Mouse (Mus musculus): ENCODE measurements around the gene Zfp189. TPM values are rescaled to one million over a fixed set of nuclear protein-coding genes. Genes with fewer than 3 reads are reported as not detected.
"Not testable (repeated sequence)": the region's sequence is repeated elsewhere in the genome, so short reads cannot be mapped to it uniquely, and the experiment has no call there.

Zfp189 gene
- polyA plus RNA-seq (2014; fragmentation: Nextera tagmentation; extraction: Ambion mirVana) = 12.9 and 16.1 TPM in 2 replicates

DNA sequence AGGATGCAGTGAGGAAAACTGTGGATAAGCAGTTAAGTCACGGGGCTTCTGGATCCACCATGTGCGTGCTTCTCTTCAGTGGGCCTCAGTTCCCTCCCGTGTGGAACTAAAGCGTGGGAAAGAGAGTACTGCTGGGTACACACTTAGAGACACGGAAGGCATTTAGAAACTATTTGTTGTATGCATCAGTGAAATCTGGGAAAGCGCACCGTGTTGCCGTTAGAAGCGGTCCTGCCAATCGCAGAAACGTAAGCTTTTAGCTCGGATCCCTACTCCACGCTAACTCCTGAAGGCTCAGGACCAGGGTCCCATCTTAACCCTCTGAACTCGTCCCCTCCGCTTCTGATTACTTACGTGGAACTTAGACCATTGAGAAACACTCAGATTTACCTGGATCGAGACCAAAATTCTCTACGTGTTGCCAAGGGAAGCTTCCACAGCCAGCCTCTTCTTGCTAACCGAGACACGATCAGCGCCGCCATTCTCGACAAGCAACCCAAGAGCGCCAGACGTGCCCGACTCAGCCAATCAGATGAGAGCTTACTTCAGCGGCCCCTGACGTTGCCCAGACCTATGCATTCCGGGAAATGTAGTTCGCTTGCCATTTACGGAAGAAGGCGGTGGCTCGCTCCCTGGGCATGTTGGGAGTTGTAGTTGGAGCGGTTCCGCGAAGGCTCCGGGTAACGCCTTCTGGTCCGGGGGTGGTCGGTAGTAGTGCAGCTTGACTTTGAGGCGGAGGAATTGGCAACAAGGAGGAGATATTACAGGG lies at the start of gene Zfp189, which contains the start of gene Mrpl50:
Gene Zfp189 (plus strand): TSS at position 605 of the 769 bp plus-strand sequence.
Gene Mrpl50 (minus strand): TSS at position 522 of the 769 bp plus-strand sequence.
- Histone ChIP-seq H3K27ac (replicated peaks; ENCODE audit: low read depth, low read length) (peak within 1 kb of the TSS; percentile 57), H3K9ac (replicated peaks; ENCODE audit: low read length) (peak within 1 kb of the TSS; percentile 72), H3K36me3 (ENCODE audit: control insufficient read depth, insufficient read depth, low read length) (peaks cover 14% of the 10 kb centered on the region), H3K4me1 (ENCODE audit: control insufficient read depth, insufficient read depth, low read length) (peaks cover 25% of the 10 kb centered on the region), H3K4me3 (replicated peaks; ENCODE audit: low read depth, low read length) (peak within 1 kb of the TSS; percentile 66), H3K27me3 (ENCODE audit: control insufficient read depth, insufficient read depth, low read length) (no peaks in the 10 kb centered on the region), H3K9me3 (ENCODE audit: control insufficient read depth, low read length) (no peaks in the 10 kb centered on the region), H3K4me2 (ENCODE audit: low read length) (peak within 1 kb of the TSS; percentile 74)
- DNase-seq (peak; percentile 98), ATAC-seq (ENCODE audit: low FRiP score, low TSS enrichment) (peak; percentile 99)
- WGBS = 0% methylated on average over 41 of the region's 41 CpGs

DNA sequence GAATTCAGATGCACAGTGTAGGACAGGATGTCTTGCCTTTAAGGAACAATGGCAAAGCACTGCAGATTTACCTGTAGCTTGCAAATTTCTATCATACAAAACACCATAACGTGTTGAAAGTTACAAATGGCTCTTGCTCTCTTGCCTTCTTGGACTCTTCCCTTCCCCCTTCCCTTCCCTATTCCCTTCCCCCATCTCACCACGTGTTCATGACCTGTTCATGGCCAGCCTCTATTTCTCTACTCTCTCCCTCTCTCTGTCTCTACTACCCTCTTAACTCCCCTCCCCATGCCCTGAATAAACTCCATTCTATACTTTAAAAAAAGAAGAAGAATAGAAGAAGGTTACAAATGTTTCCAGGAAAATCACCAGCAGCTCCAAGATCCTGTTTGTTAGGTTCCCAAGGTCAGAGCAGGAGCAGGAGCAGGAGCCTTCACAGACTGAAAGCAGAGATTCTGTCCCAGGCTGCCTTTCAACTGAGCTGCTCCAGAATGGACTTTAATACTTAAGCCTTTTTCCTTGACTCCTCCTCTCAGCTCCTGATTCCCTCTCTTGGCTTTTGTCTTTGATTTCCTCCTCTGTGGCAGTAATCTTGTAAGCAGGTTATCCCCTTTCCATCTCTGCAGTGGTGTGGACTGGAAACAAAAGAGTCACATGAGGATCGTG lies 47.4 kb upstream of the Zfp189 start, which contains the start of gene Acnat1:
Gene Acnat1 (minus strand): TSS at position 478 of the 666 bp plus-strand sequence.
- Histone ChIP-seq H3K4me1 (ENCODE audit: control insufficient read depth, insufficient read depth, low read length) (peaks cover 4% of the 10 kb centered on the region), H3K4me2 (ENCODE audit: low read length) (no peak within 1 kb of the TSS), H3K27ac (replicated peaks; ENCODE audit: low read depth, low read length) (no peak within 1 kb of the TSS), H3K36me3 (ENCODE audit: control insufficient read depth, insufficient read depth, low read length) (no peaks in the 10 kb centered on the region), H3K9ac (replicated peaks; ENCODE audit: low read length) (no peak within 1 kb of the TSS), H3K9me3 (ENCODE audit: control insufficient read depth, low read length) (no peaks in the 10 kb centered on the region), H3K27me3 (ENCODE audit: control insufficient read depth, insufficient read depth, low read length) (no peaks in the 10 kb centered on the region), H3K4me3 (replicated peaks; ENCODE audit: low read depth, low read length) (no peak within 1 kb of the TSS)
- WGBS = 39% methylated on average over 3 of the region's 3 CpGs
- ATAC-seq (ENCODE audit: low FRiP score, low TSS enrichment) (no peak), DNase-seq (no peak)

DNA sequence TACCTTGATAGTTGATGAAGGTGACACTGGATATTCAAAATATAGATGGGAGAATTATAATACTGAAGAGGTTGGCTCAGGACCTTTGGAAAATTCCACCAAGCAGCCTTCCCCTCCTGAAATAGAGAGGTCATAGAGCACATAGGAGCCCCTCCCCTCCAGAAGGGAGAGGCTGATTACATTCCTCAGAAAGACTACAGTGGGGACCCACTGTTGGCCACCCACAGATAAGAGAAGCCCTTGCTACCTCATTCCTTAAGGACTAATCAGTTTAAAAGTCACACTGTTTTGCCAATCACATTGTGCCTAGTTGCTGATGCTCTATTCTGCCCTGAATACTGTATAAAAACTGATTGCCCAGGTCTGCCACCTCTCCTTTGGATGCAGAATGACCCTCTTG lies 46.4 kb upstream of the Zfp189 start:
- DNase-seq (no peak), ATAC-seq (ENCODE audit: low FRiP score, low TSS enrichment) (no peak)
- Histone ChIP-seq H3K9me3 (ENCODE audit: control insufficient read depth, low read length) (no peaks in the 10 kb centered on the region), H3K27ac (replicated peaks; ENCODE audit: low read depth, low read length) (no peak overlapping the region), H3K4me1 (ENCODE audit: control insufficient read depth, insufficient read depth, low read length) (peaks cover 5% of the 10 kb centered on the region), H3K27me3 (ENCODE audit: control insufficient read depth, insufficient read depth, low read length) (no peaks in the 10 kb centered on the region), H3K4me3 (replicated peaks; ENCODE audit: low read depth, low read length) (no peak overlapping the region), H3K36me3 (ENCODE audit: control insufficient read depth, insufficient read depth, low read length) (no peaks in the 10 kb centered on the region), H3K9ac (replicated peaks; ENCODE audit: low read length) (no peak overlapping the region), H3K4me2 (ENCODE audit: low read length) (no peak overlapping the region)

DNA sequence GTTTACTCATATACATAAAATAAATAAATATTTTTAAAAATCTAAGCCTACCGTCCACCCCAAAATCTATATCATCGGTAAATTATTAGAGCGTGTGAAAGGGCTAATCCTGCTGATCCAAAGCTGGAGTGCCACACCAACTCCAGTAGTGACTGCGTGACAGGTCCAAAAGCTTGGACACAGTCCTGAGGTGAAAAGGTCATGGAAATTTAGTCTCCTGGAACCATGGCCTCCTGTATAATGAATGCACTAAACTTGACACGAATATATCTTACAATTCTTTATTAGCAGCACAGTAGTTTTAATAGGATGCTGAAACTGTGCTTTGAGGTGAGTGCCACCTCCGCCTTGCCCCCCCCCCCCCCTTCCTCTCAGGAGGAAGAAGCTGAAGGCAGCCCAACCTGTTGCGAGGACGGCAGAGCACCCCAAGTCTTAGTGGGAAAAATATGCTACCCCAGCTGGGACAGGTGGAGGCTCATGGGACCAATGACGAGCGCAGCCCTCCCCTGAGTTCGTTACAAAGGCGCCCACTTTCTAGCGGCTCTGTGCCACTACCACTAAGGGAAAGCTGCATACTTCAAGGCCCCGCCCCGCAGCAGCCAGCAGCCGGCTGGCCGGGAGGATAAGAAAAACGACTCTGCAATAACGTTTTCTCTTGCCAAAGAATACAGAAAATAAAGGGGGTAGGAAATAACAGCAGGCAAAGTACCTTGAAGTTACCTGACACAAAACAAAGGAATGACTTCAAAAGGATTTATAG lies 42.7 kb upstream of the Zfp189 start:
- H3K4me1 ChIP-seq (ENCODE audit: control insufficient read depth, insufficient read depth, low read length) = peaks cover 5% of the 10 kb centered on the region
- H3K9me3 ChIP-seq (ENCODE audit: control insufficient read depth, low read length) = no peaks in the 10 kb centered on the region
- no peaks in the 10 kb centered on the region for H3K36me3 ChIP-seq (ENCODE audit: control insufficient read depth, insufficient read depth, low read length)
- no peak; the same call in 1 of the 2 replicates for ATAC-seq (ENCODE audit: low FRiP score, low TSS enrichment)
- no peak overlapping the region for H3K27ac ChIP-seq (replicated peaks; ENCODE audit: low read depth, low read length)
- H3K27me3 ChIP-seq (ENCODE audit: control insufficient read depth, insufficient read depth, low read length) = no peaks in the 10 kb centered on the region
- peak overlapping the region; percentile 46 for H3K4me2 ChIP-seq (ENCODE audit: low read length)
- H3K9ac ChIP-seq (replicated peaks; ENCODE audit: low read length) = no peak overlapping the region
- peak overlapping the region; percentile 22 for H3K4me3 ChIP-seq (replicated peaks; ENCODE audit: low read depth, low read length)
- peak; percentile 54 for DNase-seq
- WGBS = 19% methylated on average over 18 of the region's 19 CpGs

DNA sequence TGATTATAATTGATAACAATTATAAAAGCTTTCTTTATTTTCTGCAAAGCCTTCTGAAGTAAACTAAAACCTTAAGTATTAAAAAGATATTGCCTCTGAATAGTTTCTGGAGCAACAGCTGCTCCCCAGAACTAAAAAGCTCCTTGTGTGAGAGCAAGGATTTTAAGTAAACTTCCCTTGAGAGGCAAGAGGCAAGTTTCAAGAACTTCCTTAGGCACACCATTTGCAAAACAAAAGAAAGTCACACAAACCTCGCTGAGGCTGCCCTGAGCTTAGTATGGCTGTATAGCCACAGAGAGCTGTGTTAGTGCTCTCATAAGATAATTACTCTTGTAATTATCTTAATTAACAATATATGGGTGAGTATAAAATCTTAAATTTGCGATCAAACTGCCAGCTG lies 41.9 kb upstream of the Zfp189 start:
- not testable (repeated sequence) for DNase-seq; ATAC-seq (ENCODE audit: low FRiP score, low TSS enrichment); H3K27me3 ChIP-seq (ENCODE audit: control insufficient read depth, insufficient read depth, low read length); H3K4me3 ChIP-seq (replicated peaks; ENCODE audit: low read depth, low read length); H3K4me1 ChIP-seq (ENCODE audit: control insufficient read depth, insufficient read depth, low read length); H3K9me3 ChIP-seq (ENCODE audit: control insufficient read depth, low read length); H3K9ac ChIP-seq (replicated peaks; ENCODE audit: low read length); H3K4me2 ChIP-seq (ENCODE audit: low read length); H3K36me3 ChIP-seq (ENCODE audit: control insufficient read depth, insufficient read depth, low read length); H3K27ac ChIP-seq (replicated peaks; ENCODE audit: low read depth, low read length)
- 13% methylated on average over 2 of the region's 2 CpGs for WGBS

DNA sequence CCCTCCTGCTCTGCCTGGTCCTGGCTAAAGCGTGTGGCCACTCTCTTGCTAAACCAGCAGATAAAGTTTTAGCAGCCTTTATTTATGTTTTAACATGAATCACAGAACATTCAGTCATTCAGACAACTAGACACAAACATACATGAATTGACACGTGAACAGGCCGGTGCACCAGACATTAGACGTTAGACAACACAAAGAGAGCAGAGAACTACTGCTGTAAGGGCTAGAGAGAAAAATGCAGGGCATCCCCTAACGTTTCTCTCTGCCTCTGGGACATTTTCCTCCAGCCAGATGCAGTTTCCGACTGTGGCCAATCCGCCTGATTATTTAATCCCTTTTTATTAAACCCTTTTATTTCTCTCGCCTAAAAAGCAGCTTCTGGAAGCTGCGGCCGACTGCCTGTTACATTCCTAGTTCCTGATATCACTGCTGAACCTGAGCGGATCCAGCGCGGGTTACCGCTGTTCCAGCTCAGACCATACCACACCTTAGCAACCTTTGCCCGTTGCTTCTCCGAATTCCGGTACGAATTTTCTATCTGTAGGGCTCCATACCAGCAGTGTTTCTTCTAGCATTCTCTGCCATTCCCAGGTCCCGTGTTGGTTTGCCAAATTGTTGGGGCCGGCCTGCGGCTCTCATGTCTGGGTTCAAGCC lies 40.7 kb upstream of the Zfp189 start:
- Histone ChIP-seq H3K4me3 (replicated peaks; ENCODE audit: low read depth, low read length) (no peak overlapping the region), H3K27ac (replicated peaks; ENCODE audit: low read depth, low read length) (no peak overlapping the region), H3K4me2 (ENCODE audit: low read length) (peak overlapping the region; percentile 33), H3K36me3 (ENCODE audit: control insufficient read depth, insufficient read depth, low read length) (no peaks in the 10 kb centered on the region), H3K4me1 (ENCODE audit: control insufficient read depth, insufficient read depth, low read length) (peaks cover 5% of the 10 kb centered on the region), H3K9ac (replicated peaks; ENCODE audit: low read length) (no peak overlapping the region), H3K27me3 (ENCODE audit: control insufficient read depth, insufficient read depth, low read length) (no peaks in the 10 kb centered on the region), H3K9me3 (ENCODE audit: control insufficient read depth, low read length) (no peaks in the 10 kb centered on the region)
- ATAC-seq (ENCODE audit: low FRiP score, low TSS enrichment) (no peak), DNase-seq (peak; percentile 36)
- 26% methylated on average over 21 of the region's 21 CpGs for WGBS

DNA sequence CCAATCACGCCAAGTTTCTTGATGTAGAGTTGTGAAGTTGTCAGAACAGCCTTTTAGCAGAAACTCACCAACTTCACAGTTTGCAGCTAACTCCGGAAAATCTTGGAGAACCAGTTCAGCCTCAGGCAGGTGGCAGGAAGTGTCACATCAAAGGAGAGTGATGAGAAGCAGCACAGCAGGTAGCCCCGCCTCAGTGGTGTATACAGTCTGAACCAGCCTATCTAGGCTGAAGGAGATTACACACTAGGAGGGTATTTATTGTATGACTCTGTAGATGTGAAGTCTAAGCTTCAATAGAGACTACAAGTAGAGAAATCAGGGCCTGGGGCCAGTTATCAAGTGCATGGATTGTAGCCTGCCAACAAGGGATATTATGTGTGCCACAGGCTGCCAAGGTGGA lies 40.1 kb upstream of the Zfp189 start:
- H3K9me3 ChIP-seq (ENCODE audit: control insufficient read depth, low read length) = no peaks in the 10 kb centered on the region
- peaks cover 5% of the 10 kb centered on the region for H3K4me1 ChIP-seq (ENCODE audit: control insufficient read depth, insufficient read depth, low read length)
- no peak for DNase-seq
- 61% methylated on average over 3 of the region's 3 CpGs for WGBS
- H3K4me3 ChIP-seq (replicated peaks; ENCODE audit: low read depth, low read length) = no peak overlapping the region
- no peak for ATAC-seq (ENCODE audit: low FRiP score, low TSS enrichment)
- H3K27ac ChIP-seq (replicated peaks; ENCODE audit: low read depth, low read length) = no peak overlapping the region
- no peak overlapping the region for H3K9ac ChIP-seq (replicated peaks; ENCODE audit: low read length)
- H3K36me3 ChIP-seq (ENCODE audit: control insufficient read depth, insufficient read depth, low read length) = no peaks in the 10 kb centered on the region
- no peak overlapping the region for H3K4me2 ChIP-seq (ENCODE audit: low read length)
- H3K27me3 ChIP-seq (ENCODE audit: control insufficient read depth, insufficient read depth, low read length) = no peaks in the 10 kb centered on the region

DNA sequence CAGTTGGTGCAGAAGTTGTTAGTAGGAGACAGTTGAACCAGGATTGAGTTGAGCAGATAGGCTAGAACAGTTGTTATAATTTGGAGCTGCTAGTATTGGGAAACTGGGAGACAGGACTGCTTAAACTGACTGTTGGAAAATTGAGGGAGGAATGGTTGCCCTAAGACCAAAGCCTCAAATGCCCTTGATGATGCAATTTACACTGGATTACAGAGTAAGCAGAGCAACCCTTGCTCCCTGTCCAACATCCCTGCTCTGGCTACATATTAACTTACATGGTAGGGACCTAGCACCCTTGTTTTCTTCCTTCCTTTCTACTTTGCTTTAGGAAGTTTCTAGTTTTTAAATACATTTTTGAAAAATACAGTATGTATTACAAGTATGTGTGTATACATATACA lies 35.5 kb upstream of the Zfp189 start:
- Histone ChIP-seq H3K27ac (replicated peaks; ENCODE audit: low read depth, low read length) (no peak overlapping the region), H3K9me3 (ENCODE audit: control insufficient read depth, low read length) (no peaks in the 10 kb centered on the region), H3K4me1 (ENCODE audit: control insufficient read depth, insufficient read depth, low read length) (no peaks in the 10 kb centered on the region), H3K27me3 (ENCODE audit: control insufficient read depth, insufficient read depth, low read length) (no peaks in the 10 kb centered on the region), H3K9ac (replicated peaks; ENCODE audit: low read length) (no peak overlapping the region), H3K4me2 (ENCODE audit: low read length) (no peak overlapping the region), H3K4me3 (replicated peaks; ENCODE audit: low read depth, low read length) (no peak overlapping the region), H3K36me3 (ENCODE audit: control insufficient read depth, insufficient read depth, low read length) (no peaks in the 10 kb centered on the region)
- no peak for DNase-seq
- ATAC-seq (ENCODE audit: low FRiP score, low TSS enrichment) = no peak

All from midbrain, embryonic 14.5 days (tissue).